Mouse (Mus musculus): ENCODE results near the gene Farp2. TPM values are rescaled to one million over a fixed set of nuclear protein-coding genes. Genes with fewer than 3 reads are reported as not detected.

Gene Farp2
- total RNA-seq, 2 experiments from 2014 or later: 11.5 to 11.9 TPM

Other genes starting within 250 kb of the Farp2 start
- gene Mterf4, start 206.2 kb upstream of the Farp2 start, total RNA-seq (2021): 10 to 100 TPM in 1 of 2 experiments, 1 to 10 TPM in 1; 8.7 to 11.3 TPM
- gene Ppp1r7, start 169.2 kb upstream of the Farp2 start, total RNA-seq (2021): 10 to 100 TPM; 18.9 to 22.7 TPM
- under 1 TPM; 0.20 TPM for gene Pask, start 168.6 kb upstream of the Farp2 start, total RNA-seq (2021)
- gene Ano7, start 138.1 kb upstream of the Farp2 start, total RNA-seq (2021): not detected
- 100 to 1,000 TPM; 289 to 302 TPM for gene Hdlbp, start 33.3 kb upstream of the Farp2 start, total RNA-seq (2021)
- 10 to 100 TPM; 81.8 to 87.7 TPM for gene Stk25, start 146.6 kb downstream of the Farp2 start, total RNA-seq (2021)
- 1 to 10 TPM; 1.2 to 1.8 TPM for gene Bok, start 173.6 kb downstream of the Farp2 start, total RNA-seq (2021)
- 10 to 100 TPM; 27.0 to 28.5 TPM for gene Atg4b, start 239.4 kb downstream of the Farp2 start, total RNA-seq (2021)
- 10 to 100 TPM; 61.0 to 65.6 TPM for gene Thap4, start 242.8 kb downstream of the Farp2 start, total RNA-seq (2021)